Mouse (Mus musculus) embryonic stem cell, embryonic (primary cell): ENCODE measurements at regions not wholly inside any gene's neighbourhood (a gene's known extent, or its start where the extent isn't known, plus 50 kb on each side); places are given as distances from the start of the nearest gene placed in this dataset.

Experiments
- CTCF ChIA-PET, 4 experiments: fragments of 300-600 bp in 2 of 4; fragments of 350-600 bp in 2 of 4; sonication (Branson Sonifier 250); formaldehyde crosslinking; loops; one replicate each; lab custom pipeline; 2022; ENCODE audit warnings: inconsistent platforms in 2 of 4; lab: Charles Lee
- POLR2A ChIA-PET, 4 experiments: fragments of 300-600 bp in 2 of 4; fragments of 350-600 bp in 2 of 4; sonication (Branson Sonifier 250); formaldehyde crosslinking; loops; one replicate each; lab custom pipeline; 2022; ENCODE audit warnings: antibody characterized with exemption in 4 of 4, inconsistent platforms in 1 of 4; lab: Charles Lee

DNA sequence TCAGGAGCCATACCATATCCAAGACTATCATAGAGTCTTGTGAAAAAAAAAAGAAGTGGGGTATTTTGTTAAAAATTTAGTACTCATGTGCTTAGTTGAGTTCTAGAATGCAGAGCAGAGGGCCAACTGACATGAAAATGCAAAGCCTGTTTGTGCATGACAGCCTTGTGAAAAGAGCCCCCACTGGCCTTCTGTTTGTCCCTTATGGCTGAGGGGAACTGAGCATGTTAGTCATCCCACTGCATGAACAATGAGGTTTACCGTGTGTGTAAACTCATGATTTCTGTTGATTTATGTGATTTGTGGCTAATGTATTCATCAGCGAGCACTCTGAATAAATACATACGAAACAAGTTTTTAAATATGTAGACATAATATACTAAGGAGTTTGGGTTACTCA, 266.1 kb upstream of the Nox3 start:
- ChIA-PET CTCF (no interaction called here), POLR2A (interaction anchor here in 1 of 4 experiments (0.7 kb wide), 1 partner anchor 41 kb away, joined by 4 read pairs; no protein-coding TSS in a partner anchor)

DNA sequence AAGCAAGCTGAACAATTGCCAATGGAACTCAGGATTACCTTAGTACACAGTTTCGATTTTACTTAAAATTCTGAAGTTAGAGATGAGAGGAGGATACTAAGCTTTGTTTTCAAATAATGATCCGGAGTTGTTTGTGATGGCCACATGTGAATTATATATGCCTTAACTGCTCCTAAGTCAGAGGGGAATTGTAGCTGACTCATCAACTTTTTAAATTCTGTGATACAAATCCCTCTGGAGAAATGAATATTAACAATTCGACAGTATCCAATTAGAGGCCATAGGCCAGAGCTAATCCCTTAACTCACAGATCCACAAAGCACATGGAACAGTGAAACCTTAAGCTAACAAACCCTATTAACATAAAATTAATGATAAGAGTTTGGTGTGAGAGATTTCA, 250.5 kb upstream of the Nox3 start:
- ChIA-PET POLR2A (no interaction called here), CTCF (no interaction called here)

DNA sequence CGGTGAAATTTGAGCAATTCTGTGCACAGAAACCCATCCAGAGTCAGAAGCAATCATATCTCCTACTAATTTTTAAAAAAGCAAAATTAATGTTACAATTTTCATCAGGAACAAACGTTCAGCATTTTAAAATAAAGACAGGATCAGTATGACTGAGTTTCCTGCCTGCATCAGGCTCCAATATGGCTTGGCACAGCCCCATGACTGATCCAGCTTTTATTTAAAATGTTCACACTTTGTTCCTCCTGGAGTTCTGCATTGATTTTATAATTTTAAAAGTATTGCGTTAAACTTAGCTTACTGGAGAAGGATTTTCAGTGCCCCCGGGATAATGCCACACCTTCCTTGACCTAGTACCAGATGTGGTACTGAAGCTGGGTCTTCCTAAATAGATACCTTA, 240.3 kb upstream of the Nox3 start:
- POLR2A ChIA-PET: no interaction called here
- CTCF ChIA-PET: no interaction called here

DNA sequence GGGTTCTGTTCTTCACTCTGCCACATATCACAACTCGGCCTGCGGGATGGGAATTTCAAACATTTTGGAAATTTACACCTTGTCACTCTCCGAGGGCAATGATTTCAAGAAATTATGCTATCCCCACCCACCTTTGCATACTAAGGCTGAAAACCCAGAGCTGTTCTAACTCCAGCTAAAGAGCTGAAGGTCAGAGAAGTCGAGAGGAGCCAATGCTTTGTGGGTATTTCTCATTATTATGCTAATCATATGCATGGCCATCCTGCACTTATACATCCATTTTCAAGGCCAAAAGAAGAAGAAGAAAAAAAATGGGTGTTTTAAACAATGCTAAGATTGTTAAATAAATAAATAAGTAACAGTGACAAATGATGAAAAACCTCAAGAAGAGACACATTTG, 237.1 kb upstream of the Nox3 start:
- CTCF ChIA-PET: interaction anchor here in 1 of 4 experiments (0.5 kb wide), 1 partner anchor 208 kb away, joined by 6 read pairs; no protein-coding TSS in a partner anchor
- POLR2A ChIA-PET: no interaction called here

DNA sequence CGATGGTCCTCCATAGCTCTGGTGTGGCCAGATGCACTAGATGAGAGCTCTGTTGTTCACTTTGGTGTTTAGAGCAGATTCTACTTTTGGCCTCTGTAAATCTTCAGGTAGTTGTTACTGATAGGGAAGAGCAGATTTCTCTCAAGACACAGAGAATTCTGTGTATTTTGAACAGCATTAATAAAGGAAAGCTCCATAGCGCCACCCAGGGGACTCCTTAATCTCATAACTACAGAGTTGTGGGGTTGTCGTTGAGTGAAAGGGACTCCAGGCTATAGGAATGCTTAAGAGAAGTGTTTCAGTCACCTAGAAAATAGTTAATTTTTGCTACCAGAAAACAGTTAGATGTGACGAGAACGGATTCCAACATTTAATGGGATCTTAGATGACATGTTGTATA, 236.0 kb upstream of the Nox3 start:
- POLR2A ChIA-PET: no interaction called here

DNA sequence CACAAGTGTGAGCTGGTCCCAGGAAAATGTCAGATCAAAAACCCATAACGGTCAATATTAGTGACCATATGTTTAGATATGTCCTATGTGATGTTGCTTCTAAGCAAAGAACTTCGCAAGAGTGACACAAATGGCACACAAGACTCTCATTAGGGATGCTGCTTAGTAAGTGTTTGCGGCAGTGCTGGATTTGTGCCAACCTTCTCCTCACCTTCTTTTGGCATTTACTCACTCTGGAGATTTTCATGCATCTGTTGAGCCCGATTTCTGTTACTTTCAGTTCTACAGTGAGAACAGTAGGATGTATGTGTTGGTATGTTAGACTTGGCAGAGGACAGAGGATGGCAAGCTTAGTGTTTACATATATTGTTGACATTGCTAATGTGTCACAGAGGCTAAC, 231.0 kb upstream of the Nox3 start:
- POLR2A ChIA-PET: no interaction called here
- CTCF ChIA-PET: no interaction called here

More for the DNA sequence above, 236.0 kb upstream of the Nox3 start:
- CTCF ChIA-PET: interaction anchor here in 2 of 4 experiments (0.6 to 1.4 kb wide), 5 partner anchors 70 to 374 kb away, joined by 3 to 5 read pairs (median 4); partner anchors contain the start of gene Tfb1m (in 1 of the 2)

DNA sequence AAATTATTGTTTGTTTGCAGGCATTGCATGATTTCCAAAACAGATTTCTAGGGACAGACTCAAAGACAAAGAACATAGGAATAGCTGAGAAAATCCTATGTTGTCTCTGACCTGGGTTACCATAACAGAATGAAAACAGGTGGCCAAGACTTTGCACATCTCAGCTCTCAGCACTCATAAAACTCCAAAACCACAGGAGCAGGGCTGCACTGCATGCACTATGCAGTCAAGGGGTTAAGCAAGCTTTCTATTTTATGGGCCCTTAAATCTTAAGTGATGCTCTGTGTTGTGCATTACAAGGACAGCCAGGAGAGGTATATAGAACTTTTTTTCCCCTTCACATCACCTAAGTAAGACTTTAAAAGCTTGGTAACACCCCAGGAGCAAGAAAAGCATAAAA, 224.2 kb upstream of the Nox3 start:
- ChIA-PET POLR2A (no interaction called here), CTCF (no interaction called here)

DNA sequence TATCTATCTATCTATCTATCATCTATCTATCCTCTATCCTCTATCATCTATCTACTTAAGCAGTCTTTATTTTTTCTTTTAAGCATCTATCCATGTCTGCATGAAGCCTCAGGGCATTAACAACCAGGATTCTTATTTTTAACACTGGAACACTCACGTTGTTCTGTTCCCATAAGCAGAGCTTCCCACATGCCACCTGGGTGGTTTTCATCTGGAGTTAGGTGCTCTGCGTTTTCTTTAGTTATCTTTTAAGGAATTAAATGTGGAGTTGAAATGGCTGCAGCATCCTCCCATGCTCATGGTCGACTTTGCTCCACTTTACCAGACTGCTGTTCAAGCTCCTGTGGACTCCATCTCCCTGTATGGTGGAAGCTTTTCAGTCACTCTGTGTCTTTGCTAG, 196.8 kb upstream of the Nox3 start:
- POLR2A ChIA-PET: no interaction called here

DNA sequence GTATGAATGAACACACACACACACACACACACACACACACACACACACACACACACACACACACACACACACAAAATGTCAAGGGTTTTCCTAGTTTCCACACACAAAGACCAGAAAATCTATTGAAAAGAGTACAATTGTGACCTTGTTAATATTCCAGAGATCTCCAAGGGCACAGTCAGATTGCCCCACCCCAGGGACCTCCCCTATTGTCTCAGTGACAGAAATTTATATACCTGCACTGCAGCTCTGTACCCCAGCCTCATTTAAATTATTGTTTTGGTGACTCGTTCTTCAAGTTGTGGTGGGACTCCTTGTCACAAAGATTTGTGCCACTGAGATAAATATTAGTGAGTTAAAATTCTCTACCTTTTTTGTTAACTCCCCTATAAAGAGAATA, 187.1 kb upstream of the Nox3 start:
- POLR2A ChIA-PET: interaction anchor here in 1 of 4 experiments (0.7 kb wide), 1 partner anchor 93 kb away, joined by 3 read pairs; no protein-coding TSS in a partner anchor
- CTCF ChIA-PET: no interaction called here

More for the DNA sequence above, 196.8 kb upstream of the Nox3 start:
- CTCF ChIA-PET: no interaction called here

DNA sequence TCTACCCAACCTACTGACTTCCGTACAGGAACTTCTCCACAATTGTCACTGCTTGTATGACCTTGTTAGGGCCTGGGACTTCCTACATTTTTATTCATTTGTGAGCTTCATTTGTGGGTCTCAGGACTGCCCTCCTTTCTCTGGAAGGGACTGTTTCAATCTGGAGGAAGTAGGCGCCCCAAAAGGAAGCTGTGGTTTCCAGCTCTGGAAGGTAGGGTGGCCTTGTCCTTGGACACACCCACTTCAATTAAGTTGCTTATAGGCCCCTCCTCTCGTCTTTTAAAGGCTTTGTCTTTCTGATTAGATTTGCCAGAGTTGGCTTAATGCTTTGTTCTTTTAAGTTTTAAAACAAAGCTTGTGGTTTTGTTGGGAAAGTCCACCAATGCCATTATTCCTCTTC, 183.0 kb upstream of the Nox3 start:
- POLR2A ChIA-PET: interaction anchor here in 1 of 4 experiments (0.6 kb wide), 1 partner anchor 381 kb away, joined by 4 read pairs; no protein-coding TSS in a partner anchor
- CTCF ChIA-PET: no interaction called here

DNA sequence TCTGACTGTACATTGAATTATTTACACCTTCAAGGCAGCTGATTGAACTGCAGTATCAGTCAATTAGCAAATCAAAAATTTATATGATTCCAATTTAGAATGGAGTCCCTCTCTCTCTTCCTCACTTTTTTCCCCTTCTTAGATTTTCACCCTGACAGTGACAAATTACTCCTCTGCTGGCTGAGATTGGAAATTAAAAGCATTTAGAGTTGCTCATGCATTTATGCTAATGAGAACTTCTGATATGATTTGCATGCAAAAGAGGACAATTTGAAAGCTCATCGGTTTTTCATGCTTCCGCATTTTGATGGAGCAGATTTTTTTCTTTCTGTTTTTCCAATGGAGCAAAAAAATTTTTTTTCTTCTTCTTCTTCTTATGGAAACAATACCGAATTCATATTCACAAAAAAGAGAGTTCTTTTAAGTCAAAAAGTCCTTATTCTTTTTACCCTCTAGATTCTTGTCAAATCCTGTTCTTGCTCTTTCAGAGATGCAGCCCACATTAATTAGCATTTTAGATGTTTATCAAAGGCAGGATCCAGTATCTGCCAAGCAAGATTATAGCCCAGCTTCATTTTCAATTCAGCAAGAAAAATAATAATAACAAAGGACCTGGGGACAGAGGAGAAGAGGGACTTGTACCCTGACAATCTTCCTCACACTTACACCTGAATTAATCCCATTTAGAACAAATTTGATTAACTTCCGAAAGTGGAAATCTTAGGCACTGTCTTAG, 173.6 kb upstream of the Nox3 start:
- ChIA-PET CTCF (no interaction called here), POLR2A (no interaction called here)

DNA sequence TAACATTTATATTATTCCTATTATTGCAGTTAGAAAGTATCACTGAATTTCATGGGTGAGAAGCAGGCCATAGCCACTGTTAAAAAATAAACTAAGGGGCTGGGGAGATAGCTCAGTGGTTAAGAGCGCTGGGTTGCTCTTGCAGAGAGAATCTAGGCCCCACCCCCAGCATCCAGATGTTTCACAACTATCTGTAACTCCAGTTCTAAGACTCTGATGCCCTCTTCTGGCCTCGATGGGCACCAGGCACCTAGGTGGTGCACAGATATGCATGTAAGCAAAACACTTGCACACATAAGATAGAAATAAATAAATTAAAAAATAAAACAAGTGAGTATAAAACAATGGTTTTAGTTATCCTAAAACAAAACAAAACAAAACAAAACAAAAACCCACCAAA, 166.3 kb upstream of the Nox3 start:
- ChIA-PET POLR2A (no interaction called here), CTCF (interaction anchor here in 2 of 4 experiments (0.5 to 1.0 kb wide), 2 partner anchors 70 to 465 kb away, joined by 3 read pairs; no protein-coding TSS in a partner anchor)

DNA sequence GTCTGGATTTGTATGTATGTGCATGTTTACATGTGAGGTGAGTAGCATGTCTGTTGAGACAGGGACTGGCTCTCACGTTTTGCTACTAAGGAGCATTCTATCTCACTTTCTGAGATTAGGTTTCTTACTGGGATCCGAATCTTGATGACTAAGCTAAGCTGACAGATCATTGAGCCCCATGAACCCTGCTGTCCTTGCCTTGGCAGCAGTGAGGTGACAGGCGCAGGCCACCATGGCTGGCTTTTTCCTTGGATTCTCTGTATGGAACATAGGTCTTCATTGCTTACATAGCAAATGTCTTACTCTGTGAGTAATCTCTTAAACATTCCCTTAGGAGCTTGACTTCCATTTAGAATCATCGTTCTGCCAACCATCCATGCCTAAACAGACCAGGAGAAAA, 140.3 kb upstream of the Nox3 start:
- CTCF ChIA-PET: no interaction called here
- POLR2A ChIA-PET: no interaction called here

DNA sequence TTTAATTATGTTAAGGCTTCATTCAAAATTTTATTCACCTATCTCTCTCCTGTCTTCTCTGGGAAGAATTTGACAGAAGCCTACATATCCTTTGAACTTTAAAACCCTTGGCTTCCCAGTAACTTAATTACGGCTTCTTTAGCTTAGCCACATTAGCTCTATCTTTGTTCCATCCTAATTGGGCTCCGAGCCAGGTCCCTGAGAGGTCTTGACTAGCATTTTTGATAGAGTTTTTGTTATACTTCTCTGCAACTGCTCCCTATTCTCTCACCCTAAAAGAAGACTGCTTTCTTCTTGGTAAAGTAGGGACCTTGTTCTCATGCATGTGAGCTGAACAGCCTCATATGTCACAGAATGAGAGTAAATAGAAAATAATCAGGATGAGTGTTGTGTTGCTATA, 115.1 kb upstream of the Nox3 start:
- ChIA-PET CTCF (no interaction called here), POLR2A (interaction anchor here in 1 of 4 experiments (0.6 kb wide), 1 partner anchor 323 kb away, joined by 3 read pairs; no protein-coding TSS in a partner anchor)

DNA sequence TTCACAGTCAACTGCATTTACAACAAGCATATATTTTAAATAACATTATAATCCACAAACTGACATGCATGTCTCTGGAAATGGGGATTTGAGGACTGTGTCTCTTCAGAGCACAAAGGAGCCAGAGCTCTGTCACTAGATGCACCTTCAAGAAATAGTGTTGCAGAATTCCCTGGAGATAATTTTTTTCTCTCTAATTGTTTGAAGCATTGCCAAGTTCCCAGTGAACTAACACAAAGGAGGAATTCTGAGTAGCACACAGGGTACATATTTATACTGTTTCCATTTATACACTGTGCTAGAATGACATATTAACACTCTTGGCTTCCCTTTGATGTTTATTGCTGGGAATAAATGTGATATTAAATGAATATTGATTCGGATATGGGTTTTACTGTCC, 107.4 kb upstream of the Nox3 start:
- ChIA-PET CTCF (no interaction called here), POLR2A (no interaction called here)

DNA sequence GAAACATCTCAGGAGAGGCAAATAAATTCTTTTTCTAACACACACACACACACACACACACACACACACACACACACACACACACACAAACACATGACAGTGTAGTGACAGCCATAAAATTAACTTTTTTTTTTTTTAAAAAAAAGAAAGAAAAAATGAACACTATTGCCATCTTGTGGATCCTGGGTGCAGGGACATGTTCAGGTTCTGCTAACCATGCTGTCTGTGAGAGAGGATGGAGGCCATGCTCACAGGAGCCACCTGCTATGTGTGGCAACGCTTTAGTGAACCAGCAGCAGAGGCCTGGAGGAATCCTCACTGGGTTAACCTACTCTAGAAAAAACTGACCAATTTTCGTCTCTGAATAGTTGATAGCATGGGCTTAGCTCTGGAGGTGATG, 96.5 kb upstream of the Nox3 start:
- CTCF ChIA-PET: interaction anchor here in 2 of 4 experiments (0.7 to 1.9 kb wide), 3 partner anchors 42 to 1166 kb away, joined by 3 to 6 read pairs (median 4); no protein-coding TSS in a partner anchor
- POLR2A ChIA-PET: interaction anchor here in 1 of 4 experiments (0.7 kb wide), 1 partner anchor 34 kb away, joined by 3 read pairs; no protein-coding TSS in a partner anchor

DNA sequence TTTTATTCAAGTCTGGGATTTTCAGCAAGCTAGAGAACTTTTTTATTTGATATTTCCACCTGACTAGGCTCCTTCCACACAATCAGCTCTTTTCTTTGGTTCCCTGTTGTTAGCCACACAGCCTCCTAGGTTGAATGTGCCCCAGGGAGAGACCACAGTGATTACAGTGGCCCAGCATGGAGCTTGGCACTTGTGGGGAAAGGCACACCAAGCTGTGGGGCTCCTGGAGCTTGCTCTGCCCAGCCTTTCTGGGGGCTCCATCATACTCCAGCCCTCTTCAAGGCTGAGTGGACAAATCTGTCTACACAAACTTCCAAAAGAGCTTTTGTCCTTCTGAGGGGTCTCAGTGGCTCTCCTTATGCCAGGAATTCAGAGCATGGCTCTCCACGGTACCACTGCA, 86.1 kb upstream of the Nox3 start:
- POLR2A ChIA-PET: interaction anchor here in 1 of 4 experiments (0.6 kb wide), 1 partner anchor 182 kb away, joined by 3 read pairs; no protein-coding TSS in a partner anchor
- CTCF ChIA-PET: no interaction called here

DNA sequence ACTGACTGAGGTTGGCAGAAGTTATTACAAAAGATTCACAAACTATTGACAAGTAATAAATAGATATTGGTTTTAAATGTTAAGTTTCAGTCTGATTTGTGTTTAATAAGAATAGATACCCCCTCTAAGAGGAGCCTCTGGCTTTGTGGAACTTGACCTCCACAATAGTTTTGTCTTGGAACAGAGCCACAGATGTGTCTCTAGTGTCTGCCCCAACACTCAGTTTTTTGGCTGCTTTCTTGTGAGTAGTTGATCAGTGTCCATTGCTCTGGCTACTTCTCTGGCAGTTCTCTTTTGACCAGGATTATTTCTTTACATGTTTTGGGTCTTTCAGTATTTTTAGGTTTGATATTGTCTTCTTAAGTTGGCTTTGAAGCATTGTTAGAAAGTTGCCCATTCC, 81.6 kb upstream of the Nox3 start:
- CTCF ChIA-PET: no interaction called here
- POLR2A ChIA-PET: no interaction called here

DNA sequence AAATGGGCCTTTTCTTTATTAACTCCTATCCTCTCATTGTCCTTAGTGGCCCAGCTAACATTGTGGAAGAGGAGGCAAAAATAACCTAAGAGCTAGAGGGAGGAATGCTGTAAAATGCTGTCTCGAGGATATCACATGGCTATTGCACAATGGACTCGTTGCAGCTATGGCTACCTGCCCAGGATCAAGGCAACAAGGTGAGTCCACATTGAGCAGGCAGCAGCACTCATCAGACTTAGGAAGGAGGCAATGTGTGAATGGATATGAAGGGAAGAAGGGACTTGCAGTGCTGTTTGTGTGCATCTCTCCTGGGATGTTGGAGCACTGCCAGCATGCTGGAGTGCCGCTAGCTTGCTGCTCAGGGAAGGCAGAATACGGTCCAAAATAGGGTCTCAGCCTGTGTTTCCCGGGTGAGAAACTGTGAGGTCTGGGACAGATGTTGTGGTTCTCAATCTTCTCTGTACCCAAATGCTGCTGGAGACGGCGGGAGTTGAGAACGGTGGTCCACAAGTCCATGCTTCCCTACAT, 51.8 kb upstream of the Nox3 start:
- POLR2A ChIA-PET: no interaction called here
- CTCF ChIA-PET: no interaction called here
